Mouse (Mus musculus) gastrocnemius, postnatal 14 days (tissue): ENCODE data around the gene Gjb4. TPM values are rescaled to one million over a fixed set of nuclear protein-coding genes. Genes with fewer than 3 reads are reported as not detected.
A peak's percentile ranks its signal among the peaks of the same experiment; 100 is the strongest.

Experiments used
- DNase-seq: peaks from one replicate; pipeline ENCODE4 v3.0.0; 2021; ENCODE audit warnings: mixed read lengths
- intact Hi-C: fragments of 180-260 bp; cut with DNase I; formaldehyde crosslinking; loops from one replicate; pipeline ENCODE4 v1.15.1; 2025; ENCODE audit warnings: low total_unique reads
- long read RNA-seq, 2 experiments: library from polyadenylated mRNA; stranded (forward); transcript quantifications; one replicate each; pipeline ENCODE4 v2.0.0; 2021
- total RNA-seq, 2 experiments: library from RNA; stranded (reverse); gene quantifications; 2 replicates each; pipeline ENCODE4 v1.2.3; 2021

The Gjb4 gene
- not detected for total RNA-seq
- long read RNA-seq, experiment 1, result 0 reads
- long read RNA-seq, experiment 2, result 0 reads

DNA sequence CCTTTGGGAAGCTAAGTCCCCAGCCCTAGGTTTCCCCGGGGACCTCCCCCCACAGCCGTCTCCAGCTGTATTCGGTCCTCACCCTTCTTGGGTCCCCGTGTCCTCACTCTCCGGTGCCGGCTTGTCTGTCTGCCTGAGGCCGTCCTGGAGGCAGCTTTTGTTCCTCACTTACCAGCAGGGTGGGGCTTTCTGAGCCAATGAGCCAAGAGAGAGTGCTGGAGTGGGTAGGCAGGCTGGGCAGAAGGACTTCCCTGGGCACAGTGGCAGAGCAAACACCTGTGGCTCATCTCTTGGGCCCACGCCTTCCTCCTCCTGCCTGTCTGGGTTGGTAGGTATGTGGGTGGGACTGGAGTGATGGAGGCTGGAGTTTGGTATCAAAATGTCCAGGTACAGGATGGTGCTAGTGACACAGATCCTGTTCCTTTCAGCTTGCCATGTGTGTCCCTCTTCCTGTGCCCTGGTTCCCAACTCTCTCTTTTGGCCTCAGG lies at the start of gene Gjb4:
TSS of gene Gjb4 (minus strand) at position 131 of the 488 bp plus-strand sequence.
- intact Hi-C loops, result no loop called here
- DNase-seq, result no peak

GRCm38 (mm10) chr4:127402614-127403013 lies 48.7 kb upstream of the Gjb4 start:
- intact Hi-C loops, result no loop called here
- no peak for DNase-seq

DNA sequence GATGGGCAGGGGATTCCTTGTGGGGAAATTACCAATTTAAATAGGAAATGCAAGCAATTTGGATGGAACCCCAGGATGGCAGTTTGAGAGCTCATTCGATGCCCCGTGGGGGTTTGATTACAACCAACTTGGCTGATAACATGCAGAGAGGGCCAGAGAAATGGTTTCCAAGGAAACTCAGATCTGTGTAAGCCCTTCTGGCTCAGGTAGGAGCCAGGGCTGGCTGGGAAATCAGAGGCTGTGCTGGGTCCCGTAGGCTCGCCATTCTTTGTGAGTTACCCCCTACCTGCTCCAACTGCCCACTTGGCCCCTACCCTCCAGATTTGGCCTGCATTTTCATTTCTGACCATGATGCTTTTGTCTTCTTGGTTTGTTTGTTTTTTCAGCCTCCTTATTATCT lies 48.3 kb upstream of the Gjb4 start:
- intact Hi-C loops, result no loop called here
- DNase-seq, result no peak

DNA sequence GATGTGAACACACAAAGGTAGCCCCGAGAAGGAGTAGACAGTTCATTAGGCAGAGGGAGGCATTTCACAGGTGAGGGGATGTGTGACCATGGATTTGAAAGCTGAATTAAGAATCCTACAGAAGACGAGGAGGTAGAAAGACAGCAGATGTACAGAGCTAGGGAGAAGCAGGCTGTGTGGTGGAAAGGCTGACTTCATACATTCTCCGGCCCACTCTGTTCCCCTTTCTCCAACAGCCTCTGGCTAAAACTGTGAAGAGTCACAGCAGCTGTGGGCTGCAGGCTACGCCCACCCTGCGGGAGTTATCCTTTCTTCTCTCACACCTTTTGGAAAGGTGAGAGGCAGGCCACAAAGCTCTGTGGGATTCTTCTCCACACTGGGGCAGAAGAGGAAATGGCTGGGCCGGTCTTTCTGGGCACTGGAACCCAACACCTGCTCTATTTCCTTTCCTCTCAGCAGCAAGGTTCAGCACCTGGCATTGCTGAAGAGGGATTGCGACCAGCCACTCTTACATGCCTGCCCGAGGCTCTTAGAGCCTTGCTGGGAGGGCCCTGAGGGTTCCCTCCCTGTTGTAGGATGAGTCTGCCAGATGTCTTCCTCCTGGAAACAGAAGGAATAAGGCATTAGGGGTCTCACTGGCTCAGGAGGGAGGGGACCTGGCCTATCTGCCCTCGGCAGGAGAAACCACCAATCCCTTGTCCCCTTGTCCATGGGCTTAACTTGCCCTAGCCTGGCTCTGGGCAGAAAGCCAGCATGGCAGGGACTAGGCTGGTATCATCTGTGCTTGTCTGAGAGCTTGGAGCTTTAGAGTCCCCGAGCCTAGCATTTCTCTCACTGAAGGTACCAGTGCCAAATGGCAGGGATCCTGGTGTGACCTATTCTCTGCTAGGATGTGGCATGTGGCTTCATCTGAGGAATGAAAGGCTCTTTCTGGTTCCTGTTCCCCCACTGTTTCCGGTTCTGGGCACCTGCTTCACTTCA lies 46.6 kb upstream of the Gjb4 start:
- intact Hi-C loops, result no loop called here
- DNase-seq, result no peak

DNA sequence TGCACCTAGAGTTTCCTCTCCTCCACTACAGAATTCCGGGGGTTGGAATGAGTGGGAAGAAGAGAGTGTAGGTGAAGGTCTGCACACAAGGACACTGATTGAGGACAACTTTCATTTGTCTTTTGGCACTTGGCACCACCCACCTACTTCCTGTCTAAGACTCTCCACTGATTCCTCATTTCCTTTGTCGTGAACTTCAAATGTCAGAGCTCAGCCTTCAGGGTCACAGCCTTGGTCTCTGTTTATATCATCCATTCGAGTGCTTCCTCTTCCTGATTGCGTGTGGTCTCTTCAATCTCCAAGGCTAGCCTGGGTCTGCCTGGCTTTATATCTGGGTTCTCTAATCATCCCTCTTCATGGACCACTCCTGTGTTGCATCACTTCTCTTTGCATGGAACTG lies 41.7 kb upstream of the Gjb4 start:
- DNase-seq, result no peak
- intact Hi-C loops, result no loop called here

DNA sequence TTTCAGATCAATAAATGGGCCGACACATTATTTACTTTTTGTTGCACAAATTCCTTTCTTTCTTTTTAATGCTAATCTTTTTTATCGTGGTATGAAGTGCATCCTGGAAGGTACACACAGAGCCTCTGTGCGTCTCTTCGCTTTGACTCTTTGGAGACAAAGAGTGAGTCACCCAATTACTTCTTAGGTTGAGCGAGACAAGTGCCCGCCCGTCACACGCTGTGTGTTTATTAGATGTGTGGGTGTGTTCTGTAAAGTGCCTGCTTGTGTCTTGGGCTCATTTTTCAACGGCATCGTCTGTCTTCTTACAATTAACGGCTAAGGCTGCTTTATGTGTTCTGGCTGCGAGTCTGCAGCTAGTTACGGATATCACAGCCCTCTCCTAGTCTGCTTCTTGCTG lies 35.8 kb upstream of the Gjb4 start:
- DNase-seq, result no peak
- intact Hi-C loops, result no loop called here

DNA sequence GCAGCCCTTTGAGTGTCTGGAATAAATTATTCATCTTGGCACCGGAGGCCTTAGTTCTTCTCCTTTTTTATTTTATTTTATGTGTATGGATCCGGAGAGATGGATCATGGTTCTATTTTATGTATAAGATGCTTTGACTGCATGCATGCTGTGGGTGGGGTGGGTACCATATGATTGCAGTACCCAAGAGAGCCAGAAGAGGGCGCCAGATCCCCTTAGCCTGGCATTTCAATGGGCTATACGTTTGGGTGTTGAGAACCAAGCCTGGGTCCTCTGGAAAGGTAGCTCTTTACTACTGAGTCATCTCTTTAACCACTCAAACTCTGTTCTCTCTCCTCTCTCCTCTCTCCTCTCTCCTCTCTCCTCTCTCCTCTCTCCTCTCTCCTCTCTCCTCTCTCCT lies 23.5 kb upstream of the Gjb4 start:
- no peak for DNase-seq
- intact Hi-C loops, result no loop called here

- DNase-seq, result no peak
- intact Hi-C loops, result no loop called here
These were observed 21.8 kb upstream of the Gjb4 start for GRCm38 (mm10) chr4:127375541-127376177.

- DNase-seq, result no peak
- intact Hi-C loops, result no loop called here
These were observed 20.8 kb upstream of the Gjb4 start for GRCm38 (mm10) chr4:127374645-127375044.

DNA sequence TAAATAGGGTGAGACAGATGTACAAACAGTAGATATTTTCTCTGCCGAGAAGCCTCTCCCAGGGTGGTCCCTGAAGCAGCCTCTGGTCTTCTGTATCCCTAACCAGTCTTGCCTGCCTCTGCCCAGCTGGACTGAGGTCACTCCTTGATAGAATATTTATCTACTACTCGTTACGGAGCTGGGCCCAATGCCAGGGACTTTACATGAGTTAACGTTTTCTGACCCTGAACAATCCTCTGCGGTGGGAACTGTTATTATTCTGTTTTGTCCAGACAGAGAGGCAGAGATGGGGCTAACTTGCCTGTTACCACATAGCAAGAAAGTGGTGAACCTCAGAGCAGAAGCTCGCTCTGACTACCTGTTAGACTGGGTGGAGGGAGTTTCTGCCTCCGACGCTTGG lies 19.6 kb upstream of the Gjb4 start:
- no peak for DNase-seq
- intact Hi-C loops, result no loop called here

DNA sequence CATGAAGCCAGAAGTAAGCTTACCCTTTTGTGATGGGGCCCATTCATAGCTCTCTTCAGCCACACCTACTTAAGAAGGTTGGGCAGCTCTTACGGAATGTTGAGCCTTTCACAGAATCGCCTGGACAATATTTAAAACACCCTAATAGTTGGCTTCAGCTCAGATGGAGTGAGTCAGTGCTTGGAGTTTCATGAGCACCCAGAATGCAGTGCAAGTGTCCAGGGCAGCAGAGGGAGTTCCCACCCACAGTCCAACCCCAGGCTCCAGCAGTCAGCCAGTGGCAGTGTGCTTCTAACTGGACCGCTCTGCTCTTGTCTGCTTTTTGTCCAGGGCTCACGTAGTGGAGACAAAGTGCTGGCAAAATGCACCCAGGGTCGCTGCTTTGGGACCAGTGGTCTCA lies 17.7 kb upstream of the Gjb4 start:
- intact Hi-C loops, result no loop called here
- peak; percentile 33 for DNase-seq

DNA sequence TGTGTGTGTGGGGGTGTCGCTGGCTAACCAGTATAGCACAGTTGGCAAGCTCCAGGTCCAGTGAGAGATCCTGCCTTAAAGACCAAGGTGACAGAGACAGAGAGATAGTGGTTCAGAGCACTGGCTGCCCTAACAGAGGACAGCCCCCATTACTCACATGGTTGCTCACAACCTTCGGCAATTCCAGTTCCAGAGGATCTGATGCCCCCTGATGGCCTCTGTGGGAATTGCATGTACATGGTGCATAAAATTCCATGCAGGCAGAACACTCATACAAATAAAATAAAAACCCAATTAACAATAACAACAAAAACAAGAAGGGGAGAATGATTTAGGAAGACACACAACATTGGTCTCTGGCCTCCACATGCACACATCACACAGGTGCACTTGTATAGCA lies 16.6 kb upstream of the Gjb4 start:
- intact Hi-C loops, result no loop called here
- no peak for DNase-seq

- intact Hi-C loops, result loop anchor here (10.0 kb wide), 1 partner anchor 246 kb away; no protein-coding TSS in a partner anchor
These were observed 14.6 kb upstream of the Gjb4 start for GRCm38 (mm10) chr4:127368379-127368973.

GRCm38 (mm10) chr4:127365834-127366233 lies 12.0 kb upstream of the Gjb4 start:
- intact Hi-C loops, result loop anchor here (10.0 kb wide), 1 partner anchor 249 kb away; no protein-coding TSS in a partner anchor
- DNase-seq, result no peak

More at GRCm38 (mm10) chr4:127368379-127368973, 14.6 kb upstream of the Gjb4 start:
- peak; percentile 52 for DNase-seq

GRCm38 (mm10) chr4:127365433-127365832 lies 11.6 kb upstream of the Gjb4 start:
- DNase-seq, result no peak
- intact Hi-C loops, result loop anchor here (10.0 kb wide), 1 partner anchor 249 kb away; no protein-coding TSS in a partner anchor

DNA sequence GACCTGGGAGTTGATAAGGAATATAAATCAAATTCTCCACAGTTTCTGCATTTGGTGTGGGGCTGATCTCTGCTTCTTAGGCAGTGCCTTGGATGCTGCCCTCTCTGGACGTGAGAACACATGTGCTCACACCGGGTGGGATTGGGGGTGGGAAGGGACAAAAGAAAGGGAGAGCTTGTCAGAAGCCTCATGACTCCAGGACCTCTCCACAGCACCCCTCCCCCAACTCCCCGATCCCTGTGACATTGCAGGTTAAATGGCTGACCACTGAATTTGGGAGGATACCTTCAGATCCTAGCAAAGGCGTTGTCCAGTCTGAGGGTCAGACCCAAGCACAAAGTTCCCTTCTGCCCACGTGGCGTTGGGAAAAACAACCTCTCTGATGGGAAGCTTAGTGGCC lies 10.6 kb upstream of the Gjb4 start:
- DNase-seq, result no peak
- intact Hi-C loops, result loop anchor here (10.0 kb wide), 1 partner anchor 250 kb away; no protein-coding TSS in a partner anchor

DNA sequence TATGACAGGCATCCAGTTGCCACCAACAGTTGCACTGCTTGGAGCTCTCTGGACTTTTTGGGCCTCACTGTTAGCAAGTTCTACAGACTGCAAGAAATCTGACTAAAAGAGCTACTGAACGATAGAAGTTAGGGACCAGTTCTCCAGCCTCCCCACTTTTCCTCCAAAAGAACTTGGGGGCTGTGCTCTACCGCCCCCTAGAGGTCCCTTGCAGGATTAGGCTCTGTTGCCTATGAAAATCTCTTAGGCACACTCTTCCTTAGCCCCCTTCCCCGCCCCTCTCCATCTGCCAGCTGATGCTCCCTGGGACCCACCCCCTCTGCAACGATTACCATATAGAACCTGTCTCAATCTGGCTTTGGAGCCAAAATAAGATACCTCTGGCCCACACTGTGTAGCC lies 9.4 kb upstream of the Gjb4 start:
- intact Hi-C loops, result loop anchor here (10.0 kb wide), 1 partner anchor 251 kb away; no protein-coding TSS in a partner anchor

DNA sequence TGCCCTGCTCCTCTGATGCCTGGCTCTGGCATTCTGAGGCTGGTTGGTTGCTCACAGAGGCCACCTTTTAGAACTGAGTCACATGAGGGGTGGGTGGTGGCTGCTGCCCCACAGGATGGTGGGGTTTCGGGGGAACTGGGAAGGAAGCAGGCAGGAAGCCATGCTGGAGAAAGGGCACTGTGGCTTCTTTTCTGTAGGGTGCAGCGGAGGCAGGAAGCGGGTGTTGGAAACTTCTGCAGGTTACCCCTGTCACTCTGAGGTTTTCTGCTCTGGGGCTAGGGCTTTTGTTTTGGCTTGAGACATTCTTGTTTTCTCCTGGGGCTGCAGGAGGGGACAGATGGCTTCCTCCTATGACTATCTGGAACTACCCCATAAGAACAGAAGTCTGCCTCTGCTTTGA lies 8.6 kb upstream of the Gjb4 start:
- intact Hi-C loops, result loop anchor here (10.0 kb wide), 1 partner anchor 252 kb away; no protein-coding TSS in a partner anchor
- DNase-seq, result no peak

More for the DNA sequence above, 9.4 kb upstream of the Gjb4 start:
- DNase-seq, result no peak

GRCm38 (mm10) chr4:127358018-127358417 lies 4.1 kb upstream of the Gjb4 start, which contains the start of gene Gjb5:
Gene Gjb5 (minus strand): TSS chr4:127358181.
- intact Hi-C loops, result no loop called here
- DNase-seq, result no peak
